Mouse (Mus musculus) heart, embryonic 14.5 days (tissue): ENCODE data around the gene Eml1. TPM values are rescaled to one million over a fixed set of nuclear protein-coding genes. Genes with fewer than 3 reads are reported as not detected.

Experiments used
- ATAC-seq: fragments of 200-750 bp; cut with Nextera tagmentation; 2 replicates; pipeline ENCODE4 v1.8.0; 2017; ENCODE audit warnings: low read depth, moderate TSS enrichment; ENCODE audit not compliant: insufficient number of reproducible peaks, insufficient read depth, low FRiP score
- H3K27ac ChIP-seq, 2 experiments: fragments of 200-500 bp in 1 of 2; fragments of 300-500 bp in 1 of 2; sonication (generic) in 1 of 2; replicated peaks in 1 of 2; 2 replicates each; pipeline ENCODE4 v1.5.1; 2012 to 2014; ENCODE audit warnings: low read depth in 2 of 2, low read length in 2 of 2, control low read depth in 1 of 2, mild to moderate bottlenecking in 1 of 2, mixed read lengths in 1 of 2; ENCODE audit not compliant: control insufficient read depth in 1 of 2, insufficient read depth in 1 of 2
- H3K27me3 ChIP-seq: fragments of 300-500 bp; sonication (generic); 2 replicates; pipeline ENCODE4 v1.6.1; 2014; ENCODE audit warnings: mild to moderate bottlenecking, low read length, control low read depth; ENCODE audit not compliant: control insufficient read depth, insufficient read depth
- H3K36me3 ChIP-seq: fragments of 300-500 bp; sonication (generic); 2 replicates; pipeline ENCODE4 v1.6.1; 2014; ENCODE audit warnings: mild to moderate bottlenecking, control low read depth, low read length, mixed read lengths; ENCODE audit not compliant: control insufficient read depth, insufficient read depth
- H3K4me1 ChIP-seq, 2 experiments: fragments of 200-500 bp in 1 of 2; fragments of 300-500 bp in 1 of 2; sonication (generic) in 1 of 2; 2 replicates each; pipeline ENCODE4 v1.6.1; 2012 to 2014; ENCODE audit warnings: low read length in 2 of 2, control low read depth in 1 of 2, mixed read lengths in 1 of 2; ENCODE audit not compliant: control insufficient read depth in 2 of 2, insufficient read depth in 2 of 2
- H3K4me2 ChIP-seq: fragments of 300-500 bp; sonication (generic); 2 replicates; pipeline ENCODE4 v1.6.1; 2014; ENCODE audit warnings: mild to moderate bottlenecking, low read length
- H3K4me3 ChIP-seq, 2 experiments: fragments of 200-500 bp in 1 of 2; fragments of 300-500 bp in 1 of 2; sonication (generic) in 1 of 2; 2 replicates each; pipeline ENCODE4 v1.5.1; 2012 to 2014; ENCODE audit warnings: low read length in 2 of 2, mild to moderate bottlenecking in 2 of 2, control low read depth in 1 of 2, low read depth in 1 of 2, moderate library complexity in 1 of 2; ENCODE audit not compliant: control insufficient read depth in 1 of 2, insufficient read depth in 1 of 2
- H3K9ac ChIP-seq: fragments of 300-500 bp; sonication (generic); 2 replicates; pipeline ENCODE4 v1.6.1; 2014; ENCODE audit warnings: mild to moderate bottlenecking, low read length
- H3K9me3 ChIP-seq: fragments of 300-500 bp; sonication (generic); 2 replicates; pipeline ENCODE4 v1.6.1; 2016; ENCODE audit warnings: low read length, control low read depth; ENCODE audit not compliant: control insufficient read depth
- WGBS: fragments of 180-500 bp; shearing (Covaris S2); extraction: QIAGEN DNeasy Blood & Tissue Kit; methylation state at CpG from one replicate; pipeline ENCODE4 v1.1.7; 2014; 5-methylcytosine and 5-hydroxymethylcytosine counted together
- polyA plus RNA-seq: library from polyadenylated mRNA; unstranded; fragments of >200 nt; fragmentation: Nextera tagmentation; extraction: Ambion mirVana; gene quantifications from 2 replicates; pipeline ENCODE4 v1.2.1, GENCODE M21; 2014

Eml1 gene
- polyA plus RNA-seq, 1 experiment from 2014 or later = 77.2 TPM

DNA sequence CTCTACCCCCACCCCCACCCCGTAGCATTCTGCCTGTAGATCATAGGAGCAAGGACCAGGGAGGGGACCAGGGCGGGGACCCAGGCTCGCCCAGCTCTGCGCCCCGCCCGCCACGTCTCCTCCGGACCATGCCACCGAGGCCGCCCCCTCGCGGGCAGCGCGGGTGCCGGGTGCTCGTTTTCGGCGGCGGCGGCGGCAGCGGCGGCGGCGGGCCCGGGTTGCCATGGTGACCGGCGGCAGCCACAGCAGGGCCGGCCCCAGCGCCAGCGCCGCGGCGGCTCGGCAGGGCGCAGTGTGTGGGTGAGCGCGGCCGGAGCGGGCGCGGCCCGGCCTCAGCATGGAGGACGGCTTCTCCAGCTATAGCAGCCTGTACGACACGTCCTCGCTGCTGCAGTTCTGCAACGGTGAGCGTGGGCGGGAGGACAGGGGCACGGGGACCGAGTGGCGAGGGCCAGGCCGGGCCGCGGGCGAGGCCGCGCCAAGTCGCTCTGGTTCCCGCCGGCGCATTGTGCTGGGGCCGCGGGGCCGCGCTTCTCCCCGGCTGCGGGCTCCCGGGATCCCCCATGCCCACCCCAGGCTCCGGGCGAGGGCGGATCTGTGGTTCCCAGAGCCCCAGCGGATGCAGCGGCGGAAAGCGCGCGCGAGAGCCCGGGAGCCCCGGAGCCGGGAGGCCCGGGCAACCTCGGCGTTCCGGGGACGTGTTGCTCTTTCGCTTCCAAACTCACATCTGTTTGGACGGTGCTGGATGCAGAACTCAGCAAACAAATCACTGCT lies 52.3 kb downstream of the Eml1 start:
- H3K4me1 ChIP-seq = peaks cover 0 to 9% of the 10 kb centered on the region in 2 experiments; a peak in 3 of 4 replicates
- H3K27me3 ChIP-seq = no peaks in the 10 kb centered on the region
- H3K4me2 ChIP-seq = peak overlapping the region; percentile 87
- H3K9ac ChIP-seq = peak overlapping the region; percentile 89
- H3K27ac ChIP-seq = peak overlapping the region; percentile 28 to 71; a peak in 3 of 4 replicates
- no peaks in the 10 kb centered on the region for H3K9me3 ChIP-seq
- ATAC-seq = peak; percentile 89
- peak overlapping the region; percentile 79 to 86 for H3K4me3 ChIP-seq
- WGBS = under 1% methylated on average over 71 of the region's 90 CpGs
- H3K36me3 ChIP-seq = no peaks in the 10 kb centered on the region

DNA sequence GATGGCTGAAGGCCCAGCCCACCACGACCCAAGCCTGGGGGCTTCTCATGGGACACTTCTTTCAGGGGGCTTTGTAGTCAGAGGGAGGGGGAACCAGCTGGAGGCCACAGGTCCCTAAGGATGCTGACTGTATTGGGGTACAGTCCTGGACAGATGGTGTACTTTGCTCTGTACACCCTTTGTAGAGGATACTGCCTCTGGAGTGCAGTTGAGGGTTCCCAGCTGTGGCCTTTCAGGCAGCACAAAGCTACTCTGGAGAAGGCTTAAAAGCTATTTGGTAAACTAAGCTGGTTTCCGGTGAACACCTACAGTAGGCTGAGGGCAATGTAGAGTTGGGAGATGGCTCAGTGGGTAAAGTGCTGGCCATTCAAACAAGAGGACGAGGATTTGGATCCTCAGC lies 60.2 kb downstream of the Eml1 start:
- no peak overlapping the region for H3K4me3 ChIP-seq
- no peak for ATAC-seq
- H3K9me3 ChIP-seq = no peaks in the 10 kb centered on the region
- no peaks in the 10 kb centered on the region for H3K27me3 ChIP-seq
- no peak overlapping the region for H3K27ac ChIP-seq
- H3K4me2 ChIP-seq = no peak overlapping the region
- 82% methylated on average over 3 of the region's 3 CpGs for WGBS
- no peaks in the 10 kb centered on the region for H3K36me3 ChIP-seq
- H3K4me1 ChIP-seq = peaks cover 9 to 21% of the 10 kb centered on the region in 2 experiments
- H3K9ac ChIP-seq = no peak overlapping the region

DNA sequence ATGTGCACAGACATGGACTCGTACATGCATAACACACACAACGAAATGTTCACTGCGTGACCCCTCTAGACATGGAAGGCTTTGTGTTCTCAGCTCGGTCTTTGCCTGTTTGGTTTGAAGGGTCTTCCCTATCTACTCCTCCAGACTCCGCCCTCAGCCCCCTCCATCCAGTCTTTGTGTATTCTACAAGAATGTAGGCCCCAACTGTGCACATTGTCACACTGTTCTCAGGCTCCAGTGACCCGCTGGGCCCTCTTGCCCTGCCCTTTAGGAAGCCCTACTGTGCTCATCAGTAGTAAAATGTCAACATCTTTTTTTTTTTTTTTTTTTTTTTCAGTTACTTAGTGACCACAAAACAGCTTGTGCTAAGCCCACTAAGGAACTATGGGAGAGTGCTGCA lies 61.0 kb downstream of the Eml1 start:
- Histone ChIP-seq H3K4me2 (no peak overlapping the region), H3K9me3 (no peaks in the 10 kb centered on the region), H3K27me3 (no peaks in the 10 kb centered on the region), H3K4me3 (no peak overlapping the region), H3K36me3 (no peaks in the 10 kb centered on the region), H3K27ac (no peak overlapping the region), H3K9ac (no peak overlapping the region), H3K4me1 (peaks cover 14 to 29% of the 10 kb centered on the region in 2 experiments)
- WGBS = 75% methylated on average over 6 of the region's 6 CpGs
- ATAC-seq = no peak

DNA sequence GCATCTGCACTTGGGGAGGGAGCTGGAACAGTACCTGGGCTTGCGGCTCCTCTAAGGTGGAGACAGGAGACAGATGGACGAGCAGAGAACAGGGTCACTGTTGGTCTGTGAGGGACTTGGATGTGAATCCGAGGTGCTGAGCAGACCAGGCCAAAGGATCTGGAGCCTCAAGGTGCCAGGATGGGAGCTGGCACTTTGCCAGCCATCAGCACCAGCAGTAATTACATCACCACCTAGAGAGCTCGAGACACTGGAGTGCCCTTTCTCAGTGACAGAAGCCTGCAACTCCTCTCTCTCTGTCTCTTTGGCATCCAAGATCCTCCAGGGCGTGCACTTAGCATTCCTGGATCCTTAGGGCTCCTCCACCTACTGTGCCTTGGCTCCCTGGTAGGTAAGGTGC lies 61.8 kb downstream of the Eml1 start:
- Histone ChIP-seq H3K4me2 (no peak overlapping the region), H3K27me3 (no peaks in the 10 kb centered on the region), H3K27ac (no peak overlapping the region), H3K4me1 (peaks cover 23 to 38% of the 10 kb centered on the region in 2 experiments), H3K4me3 (no peak overlapping the region), H3K36me3 (no peaks in the 10 kb centered on the region), H3K9ac (no peak overlapping the region), H3K9me3 (no peaks in the 10 kb centered on the region)
- no peak for ATAC-seq
- 55% methylated on average over 5 of the region's 5 CpGs for WGBS

DNA sequence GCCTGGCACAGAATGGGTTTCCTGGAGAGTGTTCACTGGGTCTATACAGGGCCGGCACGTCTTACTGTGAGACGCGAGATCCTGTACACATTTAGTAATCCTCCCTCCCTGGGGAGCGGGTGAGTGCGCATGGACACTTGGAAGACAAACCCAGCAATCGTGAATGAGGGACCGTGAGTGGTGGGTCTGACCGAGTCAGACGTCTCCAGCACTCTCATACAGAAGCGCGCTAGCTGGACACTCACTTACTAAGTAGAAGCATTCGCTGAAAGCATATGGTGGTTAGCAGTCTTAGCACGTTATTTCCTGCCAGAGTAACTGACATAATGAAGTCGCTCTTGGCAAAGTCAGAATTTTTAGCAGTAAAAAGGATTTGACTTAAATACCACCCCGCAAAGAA lies 62.3 kb downstream of the Eml1 start:
- Histone ChIP-seq H3K9me3 (no peaks in the 10 kb centered on the region), H3K4me3 (no peak overlapping the region), H3K27me3 (no peaks in the 10 kb centered on the region), H3K4me1 (peaks cover 24 to 42% of the 10 kb centered on the region in 2 experiments), H3K36me3 (no peaks in the 10 kb centered on the region), H3K4me2 (no peak overlapping the region), H3K9ac (no peak overlapping the region), H3K27ac (no peak overlapping the region)
- 73% methylated on average over 16 of the region's 16 CpGs for WGBS
- ATAC-seq = no peak

DNA sequence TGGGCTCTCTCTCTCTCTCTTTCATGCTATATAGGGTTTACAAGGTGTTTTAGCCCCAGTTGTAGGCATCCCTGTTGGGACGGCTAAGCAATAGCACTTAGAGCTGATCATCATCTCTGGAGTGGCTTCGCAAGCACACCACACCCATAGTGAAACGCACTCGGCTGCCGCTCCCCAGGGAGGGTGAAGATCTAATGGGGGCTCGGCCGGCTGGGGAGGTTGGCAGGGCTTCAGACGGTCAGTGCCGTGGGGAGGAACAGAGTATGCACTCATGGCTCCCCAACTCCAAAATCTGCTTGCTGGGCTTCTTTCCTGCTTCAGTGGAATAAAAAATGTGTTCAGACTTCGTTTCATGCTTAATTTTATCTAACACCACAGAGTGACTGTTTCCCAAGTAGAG lies 62.7 kb downstream of the Eml1 start:
- H3K4me1 ChIP-seq = peaks cover 24 to 42% of the 10 kb centered on the region in 2 experiments
- no peak overlapping the region for H3K9ac ChIP-seq
- no peaks in the 10 kb centered on the region for H3K27me3 ChIP-seq
- no peak for ATAC-seq
- H3K36me3 ChIP-seq = no peaks in the 10 kb centered on the region
- no peaks in the 10 kb centered on the region for H3K9me3 ChIP-seq
- no peak overlapping the region for H3K4me3 ChIP-seq
- no peak overlapping the region for H3K27ac ChIP-seq
- WGBS = 55% methylated on average over 10 of the region's 10 CpGs
- no peak overlapping the region for H3K4me2 ChIP-seq

DNA sequence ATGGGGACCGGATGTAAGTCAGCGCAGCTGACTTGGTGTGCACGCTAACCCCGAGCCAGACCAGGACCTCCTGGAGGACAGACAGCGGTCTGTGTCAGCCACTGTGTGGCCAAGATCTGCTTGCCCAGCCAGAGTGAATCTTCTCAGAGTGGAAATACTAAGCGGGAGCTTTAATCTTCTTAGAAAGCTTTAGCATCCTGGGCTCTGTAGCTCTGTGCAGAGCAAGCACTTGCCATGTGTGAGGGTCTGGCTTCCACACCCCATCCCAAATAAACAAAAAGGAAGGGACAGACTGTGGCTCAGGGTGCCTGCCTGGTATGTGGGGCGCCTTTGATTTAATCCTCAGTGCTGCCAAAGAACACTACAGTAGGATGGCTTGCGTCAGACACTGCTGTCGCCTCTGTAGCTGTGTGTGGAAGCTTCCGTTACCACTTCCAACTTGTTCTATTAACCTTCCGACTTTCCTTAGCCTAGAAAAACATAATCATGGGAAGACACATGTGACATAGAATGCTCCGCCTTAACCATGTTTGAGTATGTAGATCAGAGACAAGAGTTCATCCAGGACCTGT lies 64.8 kb downstream of the Eml1 start:
- H3K4me3 ChIP-seq = no peak overlapping the region
- no peak overlapping the region for H3K27ac ChIP-seq
- no peaks in the 10 kb centered on the region for H3K27me3 ChIP-seq
- 47% methylated on average over 12 of the region's 12 CpGs for WGBS
- no peak overlapping the region for H3K4me2 ChIP-seq
- H3K36me3 ChIP-seq = no peaks in the 10 kb centered on the region
- ATAC-seq = no peak
- no peaks in the 10 kb centered on the region for H3K9me3 ChIP-seq
- no peak overlapping the region for H3K9ac ChIP-seq
- peaks cover 29 to 42% of the 10 kb centered on the region in 2 experiments for H3K4me1 ChIP-seq
